Mouse (Mus musculus) liver, postnatal 0 days (tissue): ENCODE results near the gene Vcan.

Experiments used
- CTCF ChIP-seq: sonication (generic); IDR thresholded peaks from 2 replicates; pipeline ENCODE4 v1.5.1; 2016; ENCODE audit warnings: antibody characterized with exemption, low read depth
- EP300 ChIP-seq: IDR thresholded peaks from 2 replicates; pipeline ENCODE4 v1.6.1; 2016; ENCODE audit warnings: antibody characterized with exemption, low read depth, mild to moderate bottlenecking

GRCm38 (mm10) chr13:89619064-89619463, 123.2 kb downstream of the Vcan start:
- TF ChIP-seq CTCF (0 out of 2 replicates have a peak, but pooled peaks have one; percentile 10), EP300 (no peak)
